Mouse (Mus musculus) forebrain, embryonic 13.5 days (tissue): ENCODE data around the gene Pigb. TPM values are rescaled to one million over a fixed set of nuclear protein-coding genes. Genes with fewer than 3 reads are reported as not detected.

Experiments
- microRNA-seq: library from miRNA; unstranded; fragments of <30 nt; microRNA quantifications from one replicate; pipeline ENCODE4, GENCODE M21; 2016
- polyA plus RNA-seq: library from polyadenylated mRNA; unstranded; fragments of >200 nt; fragmentation: Nextera tagmentation; extraction: Ambion mirVana; gene quantifications from 2 replicates; pipeline ENCODE4 v1.2.1, GENCODE M21; 2015

The Pigb gene
- polyA plus RNA-seq, 1 experiment from 2014 or later: 8.4 TPM

Small RNAs within 50 kb of the gene (microRNA-seq; reads per million reads assigned to microRNA genes)
- not detected for gene Gm27353

Other genes with a start within 250 kb of the Pigb start
- gene Prtg, start 233.5 kb downstream of the Pigb start, polyA plus RNA-seq: 0.43 and 0.74 TPM in 2 replicates
- gene Pygo1, start 114.7 kb downstream of the Pigb start, polyA plus RNA-seq: 10.5 and 10.7 TPM in 2 replicates
- gene Dyx1c1, start 81.6 kb downstream of the Pigb start, polyA plus RNA-seq: 1.7 and 2.1 TPM in 2 replicates
- not detected in 2 replicates for gene Gm44503, start 81.5 kb downstream of the Pigb start, polyA plus RNA-seq
- 26.4 and 26.9 TPM in 2 replicates for gene Ccpg1os, start 55.0 kb downstream of the Pigb start, polyA plus RNA-seq
- 32.0 and 32.5 TPM in 2 replicates for gene Ccpg1, start 54.9 kb downstream of the Pigb start, polyA plus RNA-seq
- 0.96 and 1.2 TPM in 2 replicates for gene Rab27a, start 4.5 kb upstream of the Pigb start, polyA plus RNA-seq
- gene Khdc3, start 61.5 kb upstream of the Pigb start, polyA plus RNA-seq: not detected in 2 replicates
- not detected in 2 replicates for gene Gm20509, start 62.1 kb upstream of the Pigb start, polyA plus RNA-seq
- gene Rsl24d1, start 73.0 kb upstream of the Pigb start, polyA plus RNA-seq: 133 and 137 TPM in 2 replicates